Mouse (Mus musculus): ENCODE measurements around the gene Tmem256. TPM values are rescaled to one million over a fixed set of nuclear protein-coding genes. Genes with fewer than 3 reads are reported as not detected.

Tmem256 gene
- total RNA-seq, 2 experiments from 2014 or later, result 104 to 108 TPM

- DNase-seq, result no peak
- intact Hi-C loops (cut with DNase I; ENCODE audit: low total_unique reads), result loop anchor here (5.0 kb wide), 1 partner anchor 32 kb away; the partner anchor contains the start of genes Nlgn2 and Tmem256
These were observed 33.1 kb upstream of the Tmem256 start, which contains the start of gene Tmem102 for GRCm38 (mm10) chr11:69804972-69805909. Tmem102 (minus strand) TSS chr11:69805624.

GRCm38 (mm10) chr11:69806378-69806777, 31.9 kb upstream of the Tmem256 start:
- intact Hi-C loops (cut with DNase I; ENCODE audit: low total_unique reads), result no loop called here
- DNase-seq, result no peak

DNA sequence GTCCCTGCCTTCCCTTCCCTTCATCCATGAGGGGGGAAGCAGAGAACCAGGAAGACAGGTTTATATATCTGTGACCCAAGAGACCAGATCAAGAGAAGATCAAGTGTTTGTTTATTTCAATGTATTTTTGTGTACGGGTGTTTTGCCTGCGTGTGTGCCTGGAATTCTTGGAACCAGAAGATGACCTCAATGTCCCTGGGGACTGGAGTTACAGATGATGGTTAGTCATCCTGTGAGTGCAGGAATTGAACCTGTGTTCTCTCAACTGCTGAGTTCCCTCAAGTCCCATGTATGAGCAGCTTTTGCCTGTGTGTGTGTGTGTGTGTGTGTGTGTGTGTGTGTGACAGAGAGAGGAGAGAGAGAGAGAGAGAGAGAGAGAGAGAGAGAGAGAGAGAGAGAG, 30.7 kb upstream of the Tmem256 start:
- intact Hi-C loops (cut with DNase I; ENCODE audit: low total_unique reads), result no loop called here
- no peak for DNase-seq

GRCm38 (mm10) chr11:69810280-69810679, 28.0 kb upstream of the Tmem256 start:
- intact Hi-C loops (cut with DNase I; ENCODE audit: low total_unique reads), result loop anchor here (5.0 kb wide), 1 partner anchor 67 kb away; the partner anchor contains the start of gene Tmem95
- DNase-seq, result no peak

DNA sequence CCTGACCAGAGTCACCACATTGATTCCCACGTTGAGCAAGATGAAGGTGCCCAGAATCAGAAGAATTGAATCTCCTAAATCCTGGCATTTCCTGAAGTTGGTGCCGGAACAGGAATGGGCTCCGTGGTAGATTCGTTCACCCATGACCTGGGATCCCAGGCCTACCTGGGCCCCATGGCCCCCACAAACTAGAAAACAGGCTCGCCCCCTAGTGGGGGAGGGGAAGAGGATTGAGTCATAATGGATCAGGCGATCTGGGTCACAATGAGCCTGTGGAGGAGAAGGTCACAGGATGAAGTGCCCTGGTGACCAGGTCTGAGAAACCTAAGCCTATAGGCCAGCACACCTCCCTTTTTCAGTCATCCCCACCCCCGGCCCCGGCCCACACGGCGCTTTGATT, 23.2 kb upstream of the Tmem256 start, which contains the start of gene Gm39566:
Gene Gm39566 (minus strand): TSS at position 144 of the 400 bp plus-strand sequence.
- intact Hi-C loops (cut with DNase I; ENCODE audit: low total_unique reads), result no loop called here
- no peak for DNase-seq

DNA sequence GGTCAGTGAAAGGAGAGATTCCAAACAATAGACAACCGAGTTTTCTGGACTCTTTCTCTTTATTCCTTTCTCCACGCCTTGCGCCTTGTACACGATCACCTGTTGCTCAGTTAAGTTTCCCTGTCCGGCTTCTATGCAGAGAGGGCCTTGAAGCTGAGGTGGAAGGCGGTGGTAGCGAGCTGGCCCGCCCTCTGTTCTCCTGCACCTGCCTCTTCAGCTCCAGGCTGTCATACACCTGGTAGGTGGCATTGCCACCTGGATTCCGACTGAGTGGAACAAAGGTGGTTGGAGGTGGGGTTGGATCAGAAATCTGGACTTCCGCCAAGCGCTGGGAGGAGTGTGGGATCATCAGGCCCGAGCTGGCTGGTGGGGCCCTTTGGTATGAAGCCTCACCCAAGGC, 21.8 kb upstream of the Tmem256 start:
- DNase-seq, result no peak
- intact Hi-C loops (cut with DNase I; ENCODE audit: low total_unique reads), result no loop called here

- no peak for DNase-seq
- intact Hi-C loops (cut with DNase I; ENCODE audit: low total_unique reads), result no loop called here
These were observed 19.9 kb upstream of the Tmem256 start, which contains the start of gene Spem2 for GRCm38 (mm10) chr11:69818365-69818764. Spem2 (minus strand) TSS chr11:69818465.

- intact Hi-C loops (cut with DNase I; ENCODE audit: low total_unique reads), result no loop called here
These were observed 19.4 kb upstream of the Tmem256 start for GRCm38 (mm10) chr11:69818871-69819270.

GRCm38 (mm10) chr11:69822080-69822479, 16.2 kb upstream of the Tmem256 start, which contains the start of gene Spem1:
Spem1 (minus strand) TSS chr11:69822180.
- DNase-seq, result no peak
- intact Hi-C loops (cut with DNase I; ENCODE audit: low total_unique reads), result no loop called here

More at GRCm38 (mm10) chr11:69818871-69819270, 19.4 kb upstream of the Tmem256 start:
- DNase-seq, result no peak

DNA sequence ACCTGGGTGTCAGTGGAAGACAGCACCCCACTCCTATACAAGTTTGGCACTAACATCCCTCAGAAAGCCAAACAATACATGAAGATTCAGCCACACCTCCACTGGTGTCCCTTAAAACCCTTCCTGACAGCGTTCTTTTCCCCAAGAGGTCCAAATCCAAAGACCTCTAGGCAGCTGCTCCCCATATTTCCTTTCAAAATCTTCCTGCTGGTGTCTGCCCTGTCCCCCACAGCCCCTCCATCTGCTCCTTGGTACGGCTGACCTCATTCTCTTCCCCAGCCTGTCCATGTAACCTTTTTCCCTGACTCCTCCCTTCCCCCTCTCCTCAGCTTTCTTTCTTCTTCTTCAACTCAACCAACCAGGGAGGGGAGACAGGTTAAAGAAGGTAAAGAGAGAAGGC, 14.9 kb upstream of the Tmem256 start:
- intact Hi-C loops (cut with DNase I; ENCODE audit: low total_unique reads), result no loop called here
- DNase-seq, result no peak

DNA sequence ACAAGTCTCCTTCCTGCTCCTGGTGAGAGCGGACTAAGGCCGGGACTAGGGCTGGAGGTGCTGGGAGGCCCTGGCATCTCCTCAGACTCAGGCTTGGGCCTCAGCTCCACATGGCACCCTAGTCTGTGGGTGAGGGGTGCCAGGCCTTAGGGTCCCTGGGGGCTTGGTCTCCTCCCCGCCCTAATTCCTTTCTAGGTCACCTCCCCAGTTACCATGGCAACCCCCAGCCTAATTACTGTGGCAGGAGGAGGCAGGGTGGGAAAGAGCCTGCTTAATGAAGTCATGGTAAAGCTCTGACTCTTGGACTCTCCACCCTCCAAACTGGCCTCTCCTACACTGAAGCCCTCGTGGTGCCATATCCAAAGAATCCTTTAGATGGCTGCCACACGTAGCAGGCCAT, 9.5 kb upstream of the Tmem256 start:
- intact Hi-C loops (cut with DNase I; ENCODE audit: low total_unique reads), result no loop called here

DNA sequence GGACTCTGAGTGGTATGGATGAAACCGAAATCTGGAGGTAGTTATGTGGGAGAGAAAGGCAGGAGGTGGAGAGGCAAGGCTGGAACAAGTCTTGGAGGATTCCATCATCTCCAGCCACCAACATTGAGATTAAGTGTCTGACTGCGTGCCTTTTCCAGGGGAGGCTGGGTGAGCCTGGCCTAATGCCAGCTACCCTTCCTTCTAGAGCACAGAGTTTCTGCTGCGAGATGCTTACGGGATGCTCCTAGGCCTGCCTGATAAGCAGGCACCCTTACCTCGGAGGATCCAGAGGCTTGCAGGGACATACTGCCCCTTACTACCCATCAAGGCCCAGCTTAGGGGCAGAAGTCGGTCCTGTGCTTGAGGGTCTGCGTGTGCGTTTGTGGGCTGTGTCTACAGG, 4.8 kb upstream of the Tmem256 start:
- intact Hi-C loops (cut with DNase I; ENCODE audit: low total_unique reads), result no loop called here
- no peak for DNase-seq

More for the DNA sequence above, 9.5 kb upstream of the Tmem256 start:
- DNase-seq, result no peak

DNA sequence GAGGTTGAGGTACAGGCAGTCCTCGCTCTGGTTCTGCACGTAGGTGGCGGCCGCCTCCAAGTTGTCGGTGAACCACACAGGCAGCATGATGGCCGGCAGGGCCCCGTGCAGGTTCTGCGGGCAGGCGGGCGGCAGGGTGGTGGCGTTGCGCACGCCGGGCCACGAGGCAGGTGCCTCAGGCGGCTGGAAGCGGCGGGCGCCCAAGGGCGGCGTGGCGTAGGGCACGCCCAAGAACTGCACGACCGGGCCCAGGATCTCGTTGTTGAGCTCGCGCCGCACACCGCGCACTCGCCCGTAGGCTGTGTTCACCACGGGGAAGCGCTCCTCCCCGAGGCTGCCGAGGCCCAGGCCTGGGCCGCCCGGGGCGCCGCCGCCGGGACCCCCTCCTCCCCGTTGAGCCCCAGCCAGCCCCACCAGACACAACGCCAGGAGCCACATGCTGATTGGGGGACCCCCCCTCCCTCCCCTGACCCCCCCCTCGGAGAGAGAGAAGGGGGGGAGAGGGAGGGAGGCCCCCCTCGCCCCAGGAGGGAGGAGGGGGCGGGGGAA, 4.2 kb upstream of the Tmem256 start:
- peak; percentile 36 for DNase-seq
- intact Hi-C loops (cut with DNase I; ENCODE audit: low total_unique reads), result no loop called here

DNA sequence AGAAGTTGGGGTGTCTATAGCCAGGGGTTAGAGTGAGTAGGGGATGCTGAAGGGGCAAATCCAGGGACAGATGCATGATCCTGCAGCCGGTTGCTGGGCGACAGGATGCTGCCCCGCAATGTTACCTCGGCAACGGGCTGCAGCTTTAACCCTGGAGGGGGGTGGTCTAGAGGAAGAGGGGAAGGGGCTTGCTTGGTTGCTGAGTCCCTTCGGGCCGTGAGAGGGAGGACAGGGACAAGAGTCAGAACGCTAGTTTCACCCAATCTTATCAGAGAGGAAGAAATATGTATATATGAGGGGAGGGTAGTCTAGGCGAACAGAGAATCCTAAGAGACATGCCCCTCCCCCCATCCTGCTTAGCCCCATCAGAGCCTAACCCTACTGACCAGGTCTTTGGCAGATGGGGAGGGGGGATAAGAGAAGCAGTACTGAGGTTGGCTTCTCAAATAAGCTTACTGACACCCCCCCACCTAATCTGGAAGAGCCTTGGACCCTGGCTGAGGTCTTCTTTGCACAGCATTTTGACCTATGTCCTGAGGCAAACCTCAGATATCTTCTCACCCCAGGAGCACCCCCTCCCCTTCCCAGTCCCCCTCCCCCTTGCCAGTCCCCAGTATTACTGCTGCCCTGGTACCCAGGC, 2.9 kb upstream of the Tmem256 start:
- DNase-seq, result no peak
- intact Hi-C loops (cut with DNase I; ENCODE audit: low total_unique reads), result loop anchor here (5.0 kb wide), 1 partner anchor 33 kb away; the partner anchor contains the start of gene Fgf11

DNA sequence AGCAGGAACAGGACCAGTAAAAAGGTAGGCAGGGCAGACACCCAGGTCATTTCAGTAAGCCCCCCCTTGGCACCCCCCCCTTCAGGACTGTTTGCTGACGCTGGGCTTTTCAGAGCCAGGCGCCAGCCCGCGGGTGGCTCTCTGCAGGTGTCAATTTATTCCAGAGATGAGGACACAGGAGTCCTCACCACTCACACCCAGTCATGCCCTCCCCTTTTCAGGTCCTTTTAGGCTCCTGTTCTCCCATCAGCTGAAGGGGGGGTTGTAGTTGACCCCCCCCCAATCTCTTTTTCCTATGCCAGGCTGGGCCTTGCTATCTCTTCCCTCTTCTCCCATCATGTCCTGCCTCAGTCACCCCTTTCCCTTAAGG, 2.4 kb upstream of the Tmem256 start:
- no peak for DNase-seq
- intact Hi-C loops (cut with DNase I; ENCODE audit: low total_unique reads), result loop anchor here (5.0 kb wide), 1 partner anchor 34 kb away; the partner anchor contains the start of gene Fgf11

- intact Hi-C loops (cut with DNase I; ENCODE audit: low total_unique reads), result loop anchor here (5.0 kb wide), 1 partner anchor 35 kb away; the partner anchor contains the start of gene Fgf11
- peak; percentile 45 for DNase-seq
These were observed 1.4 kb upstream of the Tmem256 start for GRCm38 (mm10) chr11:69836703-69837576.

GRCm38 (mm10) chr11:69837604-69837951, 736 bp upstream of the Tmem256 start, which contains the start of gene Nlgn2:
Nlgn2 (minus strand) TSS chr11:69837784.
- DNase-seq, result no peak

DNA sequence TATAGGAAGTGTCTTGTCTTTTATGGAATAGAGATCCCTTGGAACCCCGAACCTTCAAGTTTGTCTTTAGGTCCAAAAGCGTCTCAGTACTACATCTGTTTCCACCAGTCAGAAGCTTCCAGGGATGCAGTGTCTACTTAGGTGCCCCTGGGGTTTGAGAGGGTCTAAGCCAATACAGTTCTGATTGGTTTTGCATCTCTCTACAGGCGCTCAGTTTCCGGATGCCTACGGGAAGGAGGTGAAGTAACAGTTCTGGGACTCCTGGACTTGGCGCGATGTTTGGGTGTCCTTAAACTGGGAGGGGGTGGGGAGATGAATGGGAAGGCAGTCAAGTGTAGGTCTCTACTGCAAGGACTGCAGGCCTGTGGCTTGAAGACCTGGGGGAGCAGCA, 395 bp downstream of the Tmem256 start:
- DNase-seq, result no peak
- intact Hi-C loops (cut with DNase I; ENCODE audit: low total_unique reads), result loop anchor here (5.0 kb wide), 1 partner anchor 36 kb away; the partner anchor contains the start of gene Fgf11

More at GRCm38 (mm10) chr11:69837604-69837951, 736 bp upstream of the Tmem256 start, which contains the start of gene Nlgn2:
- intact Hi-C loops (cut with DNase I; ENCODE audit: low total_unique reads), result loop anchor here (5.0 kb wide), 1 partner anchor 35 kb away; the partner anchor contains the start of gene Fgf11

Measured in gastrocnemius, postnatal 14 days (tissue).